Mouse (Mus musculus): ENCODE results near the gene Mfrp. TPM values are rescaled to one million over a fixed set of nuclear protein-coding genes. Genes with fewer than 3 reads are reported as not detected.
A peak's percentile ranks its signal among the peaks of the same experiment; 100 is the strongest.

Gene Mfrp
- total RNA-seq, 4 experiments from 2014 or later = not detected

DNA sequence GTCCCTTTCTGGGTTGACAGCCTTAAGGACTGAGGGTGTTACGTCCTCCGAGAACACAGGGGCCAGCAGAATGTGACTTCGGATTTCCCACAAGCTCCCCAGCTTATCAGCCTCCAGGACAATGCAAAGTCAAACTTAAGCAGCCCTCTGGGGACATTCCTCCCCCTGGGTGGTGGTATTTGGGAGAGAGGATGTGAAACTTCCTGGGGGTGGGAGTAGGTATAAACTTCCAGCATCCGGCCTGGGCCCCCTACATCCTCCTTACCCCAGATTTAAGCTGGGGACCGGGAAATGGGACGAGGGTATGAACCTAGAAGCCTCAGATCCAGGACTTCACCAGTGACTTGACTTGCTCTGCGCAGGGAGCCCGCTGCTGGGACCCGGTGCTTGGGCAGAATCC is 28.1 kb downstream of the Mfrp start:
- no peak for DNase-seq (ENCODE audit: low spot score in 2 of 2)

DNA sequence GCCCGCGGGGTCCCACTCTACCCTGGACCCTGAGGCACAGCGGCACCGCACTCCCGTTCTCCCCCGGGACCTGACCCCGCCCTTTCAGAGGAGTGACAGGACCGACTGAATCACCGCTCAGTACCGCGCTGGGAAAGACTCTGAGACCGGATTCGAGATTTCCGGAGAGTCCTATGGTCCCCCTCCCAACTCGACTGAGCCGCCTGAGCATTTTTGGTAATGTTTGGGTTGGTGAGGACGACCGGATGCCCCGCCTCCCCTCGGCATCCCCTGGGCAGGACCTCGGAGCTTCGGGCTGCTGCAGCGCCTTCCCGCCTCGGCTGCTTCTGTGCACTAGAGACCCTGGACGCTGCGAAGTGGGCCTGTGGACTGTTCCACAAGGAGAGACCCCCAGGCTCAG is 28.5 kb downstream of the Mfrp start:
- peak; percentile 54 to 60 for DNase-seq (ENCODE audit: low spot score in 2 of 2)

DNA sequence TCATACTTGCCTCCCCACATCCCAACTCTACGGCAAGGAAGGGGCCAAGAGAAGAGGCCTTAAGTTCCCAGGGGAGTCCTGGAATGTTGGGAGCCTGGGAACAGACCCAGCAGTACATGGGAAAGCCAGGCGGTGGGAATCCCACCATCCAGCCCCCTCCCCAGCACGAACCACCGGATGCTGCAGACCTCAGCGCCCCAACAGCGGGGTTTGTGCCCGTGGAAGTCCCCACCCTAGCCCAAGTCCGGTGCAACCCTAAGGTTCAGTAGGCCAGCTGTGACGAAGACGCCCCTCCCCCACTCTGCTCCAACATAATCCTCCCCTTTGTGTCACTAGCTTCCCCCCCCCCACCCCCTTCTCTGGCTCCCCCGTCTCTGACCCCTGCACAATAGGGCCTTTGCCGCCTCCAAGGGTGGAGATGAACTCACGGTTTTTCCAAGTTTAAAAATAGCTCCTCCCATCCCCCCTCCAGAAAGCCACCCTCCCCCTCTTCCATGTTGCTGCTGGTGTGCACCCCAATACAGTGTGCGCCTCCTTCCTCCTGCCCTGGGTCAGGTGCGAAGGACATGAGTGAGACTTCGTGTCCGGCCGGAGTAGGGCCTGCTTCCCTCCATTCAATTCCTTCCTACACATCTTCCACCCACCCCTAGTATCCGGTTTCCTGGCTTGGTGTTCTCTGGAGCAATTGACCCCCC is 29.2 kb downstream of the Mfrp start:
- peak in 1 of 2 experiments; percentile 27 for DNase-seq (ENCODE audit: low spot score in 2 of 2)

DNA sequence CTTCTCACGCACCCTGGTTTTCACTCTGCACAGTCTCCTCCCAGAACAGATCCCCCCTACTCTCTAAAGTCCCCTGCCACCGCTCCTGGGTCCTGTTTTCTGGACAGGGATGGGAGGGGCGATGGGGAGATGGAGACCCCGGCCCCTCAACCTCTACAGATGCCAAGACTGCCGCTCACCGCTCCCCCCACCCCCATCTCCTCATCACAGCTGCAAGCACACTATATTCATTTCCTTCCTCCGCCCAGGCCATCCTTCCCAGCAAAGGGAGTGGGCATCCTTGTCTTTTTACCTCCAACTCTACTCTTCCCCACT is 29.7 kb downstream of the Mfrp start:
- no peak for DNase-seq (ENCODE audit: low spot score in 2 of 2)

DNA sequence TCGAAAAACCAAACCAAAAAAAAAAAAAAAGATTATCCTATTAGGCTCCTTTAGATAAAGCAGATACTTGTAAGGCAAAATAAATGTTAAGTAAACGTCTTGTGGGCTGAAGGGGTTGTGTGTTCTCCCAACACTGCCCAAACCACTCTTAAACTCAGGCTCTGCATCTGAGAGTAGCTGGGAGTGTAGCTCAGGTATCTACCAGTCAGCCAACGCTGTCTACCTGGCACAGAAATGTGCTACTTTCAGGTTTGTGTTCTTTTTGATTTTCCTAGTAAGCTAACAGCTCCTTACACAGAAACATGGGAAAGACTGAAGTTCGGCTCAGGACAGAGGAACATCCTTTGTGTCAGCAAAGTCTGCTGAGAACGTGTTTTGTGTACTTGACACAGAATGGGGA is 30.7 kb downstream of the Mfrp start:
- DNase-seq (ENCODE audit: low spot score in 2 of 2) = no peak

DNA sequence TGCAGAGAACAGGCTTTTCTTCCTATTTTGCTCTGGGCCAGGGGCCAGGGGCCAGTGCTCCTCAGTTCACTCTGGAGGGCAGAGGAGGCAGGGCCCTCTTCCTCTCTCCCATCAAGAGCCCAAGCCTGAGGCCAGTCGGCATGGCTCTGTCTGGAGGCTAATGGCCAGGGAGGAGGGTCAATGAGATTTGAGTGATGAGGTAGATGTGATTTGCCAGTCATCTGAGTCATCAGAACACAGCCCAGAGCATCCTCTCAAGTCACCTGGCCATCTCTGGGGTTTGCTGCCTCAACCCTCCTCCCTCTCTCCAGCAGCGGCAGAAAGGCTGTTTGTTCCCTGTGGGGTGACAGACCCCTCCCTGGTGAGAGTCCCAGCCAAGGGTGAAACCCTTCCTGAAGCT is 31.8 kb downstream of the Mfrp start:
- no peak for DNase-seq (ENCODE audit: low spot score in 2 of 2)

DNA sequence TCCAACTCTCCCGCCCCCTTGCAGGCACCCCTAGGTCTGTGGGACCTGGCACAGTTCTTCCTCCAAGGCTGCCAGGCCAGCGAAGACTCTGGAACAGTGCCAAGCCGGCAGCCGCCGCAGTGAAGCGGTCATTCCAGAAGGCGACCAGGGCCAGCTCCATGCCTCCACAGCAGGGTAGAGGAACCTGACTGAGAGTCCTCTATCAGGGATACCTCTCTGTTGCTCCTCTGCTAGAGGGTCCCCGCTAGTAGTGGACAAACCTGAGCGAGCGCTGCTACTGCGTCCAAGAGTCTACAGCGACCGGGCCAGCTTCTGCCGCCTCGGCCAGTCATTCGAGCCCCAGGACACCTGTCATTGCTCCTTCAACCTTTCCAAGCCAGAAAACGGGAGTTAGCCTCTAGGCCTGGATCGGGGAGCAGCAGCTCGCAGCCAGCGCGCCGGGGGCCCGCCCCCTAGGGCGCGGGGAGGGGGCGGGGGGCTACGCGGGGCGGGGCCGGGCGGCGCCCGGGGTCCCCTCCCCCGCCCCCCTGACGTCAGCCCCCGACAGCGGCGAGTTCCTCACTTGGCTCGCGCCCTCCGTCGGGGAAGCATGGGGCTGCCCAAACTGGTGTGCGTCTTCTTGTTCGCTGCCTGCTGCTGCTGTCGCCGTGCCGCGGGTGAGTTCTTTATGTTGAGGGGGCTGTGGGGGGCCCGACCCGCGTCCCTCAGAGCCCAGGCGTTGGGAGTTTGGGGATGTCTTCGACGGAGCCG is 32.7 kb downstream of the Mfrp start, which contains the start of gene Mcam:
Gene Mcam (plus strand): TSS at position 369 of the 750 bp plus-strand sequence.
- peak; percentile 48 to 66 for DNase-seq (ENCODE audit: low spot score in 2 of 2)

DNA sequence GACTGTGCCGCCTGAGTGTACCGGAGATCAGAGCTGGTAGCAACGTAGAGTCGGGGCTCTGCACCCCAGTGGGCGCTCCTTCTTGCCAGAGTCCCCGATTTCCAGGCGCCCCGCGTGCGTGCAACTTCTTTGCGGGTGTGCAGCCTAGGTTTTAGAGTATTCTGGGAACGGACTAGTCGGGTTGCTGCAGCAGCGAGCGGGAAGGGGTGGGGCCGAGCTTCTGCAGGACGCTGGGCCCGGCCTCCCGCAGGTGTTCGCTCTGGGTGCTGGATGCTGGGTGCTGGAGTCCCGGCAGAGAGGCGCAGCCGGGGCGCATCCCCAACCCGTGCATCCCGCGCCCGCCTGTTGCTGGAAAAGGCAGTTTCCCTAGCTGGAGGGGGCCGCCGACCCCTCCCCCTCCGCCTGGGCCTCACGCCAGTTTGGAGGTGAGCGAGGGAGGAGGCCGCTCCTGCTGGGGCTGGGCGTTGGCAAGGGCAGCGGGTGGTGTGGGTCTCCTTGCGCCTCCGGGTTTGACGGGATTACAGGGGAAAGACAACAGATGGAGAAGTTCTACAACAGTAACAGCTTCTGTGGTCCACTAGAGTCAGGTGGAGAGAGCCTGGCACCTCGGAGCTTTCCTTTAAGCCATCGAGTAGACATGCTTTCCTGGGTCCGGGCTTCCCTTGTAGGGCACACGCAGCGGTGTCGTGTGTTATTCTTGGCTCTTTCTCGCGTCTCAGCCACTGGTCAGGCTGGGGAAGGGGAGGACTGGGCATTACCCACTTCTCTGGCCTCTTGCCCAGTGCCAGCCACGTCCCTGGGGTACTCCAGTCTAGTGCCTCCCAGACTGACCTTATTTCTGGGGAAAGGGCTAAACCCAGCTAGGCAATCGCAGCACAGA is 33.6 kb downstream of the Mfrp start:
- peak in 1 of 2 experiments; percentile 27 for DNase-seq (ENCODE audit: low spot score in 2 of 2)

DNA sequence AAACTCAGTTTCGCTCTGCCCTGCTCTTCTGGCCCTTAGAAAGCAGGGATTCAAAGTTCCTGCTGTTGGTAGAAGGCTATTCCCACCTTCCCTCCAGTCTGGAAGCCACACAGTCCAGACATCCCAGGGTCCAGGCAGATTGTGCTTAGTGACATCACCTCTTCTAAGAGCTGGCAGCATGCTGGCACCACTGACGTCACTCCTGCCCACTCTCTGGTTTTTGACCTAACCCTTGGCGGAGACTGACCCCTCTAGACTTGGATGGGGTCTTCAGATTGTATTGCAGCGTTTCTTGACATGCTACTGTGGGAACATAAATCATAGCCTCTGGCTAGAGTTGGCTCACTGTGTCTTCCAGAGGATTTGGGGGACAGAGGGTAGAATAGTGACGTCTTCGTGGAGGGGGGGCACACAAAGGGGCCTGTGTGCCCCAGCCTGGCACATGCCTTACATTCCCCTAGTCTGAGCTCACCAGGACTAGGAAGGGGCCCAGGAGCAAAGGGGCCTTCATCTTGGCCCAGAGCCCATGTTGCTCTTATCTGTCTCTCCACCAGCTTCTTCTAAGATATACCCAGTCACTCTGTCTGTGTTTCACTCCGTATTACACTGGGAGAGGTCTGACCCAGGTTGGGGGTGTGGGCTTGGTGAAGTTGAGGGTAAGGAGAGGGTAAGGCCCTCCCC is 34.3 kb downstream of the Mfrp start:
- DNase-seq (ENCODE audit: low spot score in 2 of 2) = no peak

DNA sequence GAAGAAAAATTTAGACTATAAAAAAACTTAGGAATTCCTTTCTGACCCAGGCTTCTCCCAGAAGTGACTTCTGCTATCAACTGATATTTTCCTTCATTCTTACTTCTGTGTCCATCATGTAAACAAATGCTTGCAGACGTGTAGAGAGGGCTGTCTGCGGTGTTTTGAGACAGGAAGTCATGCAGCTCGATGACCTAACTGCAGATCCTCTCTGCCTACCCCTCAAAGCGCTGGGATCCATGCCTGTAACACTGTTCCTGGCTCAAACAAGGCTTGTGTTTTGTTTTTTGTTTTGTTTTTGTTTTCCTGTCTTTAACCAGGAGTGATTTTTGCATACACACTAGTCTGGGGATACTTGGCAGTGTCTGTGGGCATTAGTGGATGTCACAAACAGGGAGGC is 36.3 kb downstream of the Mfrp start:
- DNase-seq (ENCODE audit: low spot score in 2 of 2) = no peak

DNA sequence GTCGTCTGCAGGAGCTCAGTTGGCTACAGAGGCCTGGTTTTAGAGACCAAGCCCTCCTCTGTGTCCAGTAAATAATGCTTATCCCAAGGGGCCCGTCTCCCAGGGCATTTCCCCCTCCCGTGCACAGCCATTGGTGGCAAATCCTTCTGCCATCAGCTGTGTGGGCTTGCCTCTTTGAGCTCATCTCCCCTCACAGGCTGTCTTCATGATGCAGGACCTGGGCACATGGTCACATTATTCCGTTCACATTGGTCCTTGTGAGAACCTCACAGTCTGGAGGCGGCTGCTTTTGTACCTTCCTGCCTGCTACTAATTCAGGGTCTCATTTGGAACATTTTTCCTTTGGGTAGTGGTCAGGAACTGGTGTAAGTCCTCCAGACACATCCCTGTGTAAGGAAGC is 40.4 kb downstream of the Mfrp start:
- DNase-seq (ENCODE audit: low spot score in 2 of 2) = no peak

DNA sequence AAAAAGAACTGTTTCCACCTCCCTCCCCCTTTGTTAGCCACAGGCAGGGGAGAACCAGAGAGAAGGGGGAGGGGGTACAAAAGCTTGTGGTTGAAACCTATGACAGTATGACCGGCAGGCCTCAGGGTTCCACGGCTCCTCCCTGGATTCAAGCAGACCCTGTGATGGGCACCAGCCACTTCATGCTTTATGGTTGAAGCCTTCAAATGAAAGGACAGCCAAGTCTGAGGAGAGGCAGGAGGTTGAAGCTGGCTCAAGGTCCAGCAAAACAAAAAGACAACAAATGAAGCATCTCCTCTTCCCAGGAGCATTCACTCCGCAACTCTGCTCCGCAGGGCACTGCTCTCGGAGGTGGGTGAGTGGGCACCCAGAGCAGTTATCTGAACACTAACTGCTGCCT is 41.9 kb downstream of the Mfrp start:
- DNase-seq (ENCODE audit: low spot score in 2 of 2) = no peak

DNA sequence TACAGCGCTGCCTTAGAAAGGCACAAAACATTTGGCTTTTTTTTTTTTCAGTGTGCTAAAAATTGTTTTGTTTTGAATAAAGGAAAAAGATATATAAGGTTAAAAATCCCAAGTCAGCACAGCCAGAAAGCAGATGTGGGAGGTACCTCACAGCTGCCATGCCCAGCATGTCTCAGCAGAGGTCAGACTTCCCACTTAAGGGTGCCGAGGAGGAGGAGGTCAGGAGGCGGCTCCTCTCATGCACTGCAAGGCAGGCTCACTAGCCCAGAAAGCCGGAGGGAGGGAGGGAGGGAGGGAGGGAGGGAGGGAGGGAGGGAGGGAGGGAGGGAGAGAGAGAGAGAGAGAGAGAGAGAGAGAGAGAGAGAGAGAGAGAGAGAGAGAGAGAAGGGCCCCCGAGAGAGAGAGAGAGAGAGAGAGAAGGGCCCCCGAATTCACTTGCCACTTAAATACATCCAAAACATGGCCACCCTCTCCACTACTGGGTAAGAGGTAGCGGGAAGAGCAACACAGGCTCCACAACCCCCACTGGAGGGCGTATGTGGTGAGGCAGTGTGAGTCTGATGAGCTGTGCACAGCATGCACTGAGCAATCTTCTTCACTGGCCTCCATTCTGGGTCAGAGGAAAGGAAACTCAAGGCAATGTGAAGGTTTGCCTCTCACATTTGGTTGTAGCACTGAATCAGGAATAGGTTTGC is 42.6 kb downstream of the Mfrp start:
- DNase-seq (ENCODE audit: low spot score in 2 of 2) = no peak

DNA sequence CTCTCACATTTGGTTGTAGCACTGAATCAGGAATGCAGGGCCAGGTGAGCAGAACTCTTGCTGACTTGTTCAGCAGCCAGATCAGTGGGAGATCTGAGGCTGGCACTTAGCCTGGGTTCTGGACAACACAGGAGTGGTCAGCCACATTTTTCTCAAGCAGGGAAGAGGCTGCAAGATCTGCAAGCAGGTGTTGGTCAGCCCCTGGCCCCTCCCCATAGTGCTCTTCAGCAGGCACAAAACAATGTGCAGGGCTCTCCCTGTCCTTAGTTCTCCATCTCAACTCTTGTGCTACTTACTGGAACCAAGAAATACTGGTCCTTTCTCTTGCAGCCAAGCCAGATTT is 43.2 kb downstream of the Mfrp start:
- DNase-seq (ENCODE audit: low spot score in 2 of 2) = no peak

DNA sequence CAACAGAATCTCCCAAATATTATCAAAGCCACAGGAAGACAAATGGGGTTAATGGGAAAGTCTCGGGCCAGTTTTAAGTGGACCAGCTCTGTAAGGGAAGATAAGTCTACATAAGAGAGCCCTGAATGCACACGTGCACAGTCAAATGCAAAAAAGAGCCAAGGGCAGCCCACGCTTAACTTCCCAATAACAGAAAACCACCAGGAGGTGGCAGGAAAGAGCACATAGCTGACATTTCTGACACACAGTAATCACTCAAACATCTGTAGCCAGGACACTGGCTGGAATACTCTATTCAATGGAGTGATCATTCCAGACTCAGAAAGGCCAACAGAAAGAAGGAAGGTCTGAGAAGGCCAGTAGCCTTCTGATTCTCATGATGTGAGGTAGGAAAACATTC is 45.8 kb downstream of the Mfrp start:
- DNase-seq (ENCODE audit: low spot score in 2 of 2) = no peak

Other genes starting within 250 kb of the Mfrp start
- 1 to 10 TPM; 4.3 to 7.6 (median 5.8) TPM for gene Thy1, start 58.3 kb upstream of the Mfrp start, total RNA-seq (2022)
- gene Usp2, start 34.7 kb upstream of the Mfrp start, total RNA-seq (2022) = 100 to 1,000 TPM; 222 to 251 (median 237) TPM
- gene C1qtnf5, start 5.5 kb downstream of the Mfrp start, total RNA-seq (2022) = 1 to 10 TPM; 1.6 to 4.2 (median 3.0) TPM
- gene Gm49380, start 11.8 kb downstream of the Mfrp start, total RNA-seq (2022) = under 1 TPM; 0.31 to 0.60 (median 0.38) TPM
- gene Rnf26, start 11.8 kb downstream of the Mfrp start, total RNA-seq (2022) = 1 to 10 TPM; 1.7 to 2.9 (median 2.6) TPM
- 10 to 100 TPM; 15.4 to 33.9 (median 26.2) TPM for gene Mcam, start 32.7 kb downstream of the Mfrp start, total RNA-seq (2022)
- 10 to 100 TPM in 1 of 4 experiments, 1 to 10 TPM in 3; 5.1 to 10.2 (median 7.3) TPM for gene Cbl, start 132.3 kb downstream of the Mfrp start, total RNA-seq (2022)
- not detected for gene Ccdc153, start 138.9 kb downstream of the Mfrp start, total RNA-seq (2022)
- 1 to 10 TPM in 1 of 4 experiments, under 1 TPM in 3; 0.56 to 1.0 (median 0.95) TPM for gene Pdzd3, start 149.7 kb downstream of the Mfrp start, total RNA-seq (2022)
- gene Nlrx1, start 166.9 kb downstream of the Mfrp start, total RNA-seq (2022) = 10 to 100 TPM; 20.5 to 24.7 (median 22.6) TPM
- gene Abcg4, start 186.9 kb downstream of the Mfrp start, total RNA-seq (2022) = under 1 TPM; 0.12 to 0.70 (median 0.30) TPM
- 1 to 10 TPM; 4.5 to 9.6 (median 7.2) TPM for gene Hinfp, start 203.9 kb downstream of the Mfrp start, total RNA-seq (2022)
- 10 to 100 TPM; 10.4 to 18.9 (median 15.2) TPM for gene C2cd2l, start 218.6 kb downstream of the Mfrp start, total RNA-seq (2022)
- 10 to 100 TPM; 10.9 to 14.8 (median 13.0) TPM for gene Dpagt1, start 224.3 kb downstream of the Mfrp start, total RNA-seq (2022)
- 10 to 100 TPM in 1 of 4 experiments, 1 to 10 TPM in 3; 7.8 to 10.3 (median 8.7) TPM for gene H2afx, start 233.0 kb downstream of the Mfrp start, total RNA-seq (2022)
- 10 to 100 TPM; 24.2 to 26.1 (median 25.2) TPM for gene Hmbs, start 242.5 kb downstream of the Mfrp start, total RNA-seq (2022)

Measured in gastrocnemius, adult 8-10 months (tissue).